Mouse (Mus musculus): ENCODE results near the gene Crb2. TPM values are rescaled to one million over a fixed set of nuclear protein-coding genes. Genes with fewer than 3 reads are reported as not detected.
A peak's percentile ranks its signal among the peaks of the same experiment; 100 is the strongest.

Gene Crb2
- polyA plus RNA-seq, 1 experiment from 2014 or later: 20.5 TPM

DNA sequence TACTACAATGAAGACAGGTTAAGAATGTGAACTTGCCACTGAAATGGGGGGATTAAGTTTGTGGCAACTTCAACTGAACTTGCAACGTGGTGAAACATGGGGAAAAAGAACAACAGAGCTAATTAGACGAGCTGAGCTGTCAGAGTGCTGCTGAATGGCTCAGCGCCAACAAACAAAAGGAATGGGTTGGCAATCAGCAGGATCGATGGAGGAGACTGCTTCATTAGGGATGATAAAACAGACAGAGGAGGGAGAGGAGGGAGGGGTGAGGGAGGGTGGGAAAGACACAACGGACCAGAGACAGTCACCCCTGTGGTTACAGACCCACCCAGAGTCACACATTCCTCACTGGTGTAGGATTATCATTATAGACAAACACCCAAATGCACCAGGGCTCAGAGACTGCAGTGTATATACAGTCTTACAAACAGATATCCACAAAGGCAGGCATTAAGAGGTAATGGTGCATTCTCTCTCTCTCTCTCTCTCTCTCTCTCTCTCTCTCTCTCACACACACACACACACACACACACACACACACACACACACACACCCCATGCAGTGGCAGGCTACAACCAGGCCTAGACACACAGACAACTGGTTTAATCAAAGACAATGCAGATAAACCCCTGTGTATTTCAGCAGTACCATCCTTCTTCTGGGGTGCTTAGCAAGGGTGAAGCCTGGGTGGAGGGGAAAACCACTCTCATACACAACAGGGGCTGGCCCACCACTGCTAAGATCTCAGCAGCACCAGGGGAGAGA is 42.9 kb downstream of the Crb2 start:
- Histone ChIP-seq H3K27ac (peak overlapping the region; percentile 69), H3K4me1 (replicated peaks) (peaks cover 34% of the 10 kb centered on the region), H3K27me3 (ENCODE audit: insufficient read depth, poor library complexity, severe bottlenecking) (peaks cover 10% of the 10 kb centered on the region), H3K9me3 (no peaks in the 10 kb centered on the region), H3K36me3 (no peaks in the 10 kb centered on the region), H3K4me3 (no peak overlapping the region)
- 12% methylated on average over 5 of the region's 5 CpGs for WGBS
- no peak for DNase-seq (ENCODE audit: low spot score)

DNA sequence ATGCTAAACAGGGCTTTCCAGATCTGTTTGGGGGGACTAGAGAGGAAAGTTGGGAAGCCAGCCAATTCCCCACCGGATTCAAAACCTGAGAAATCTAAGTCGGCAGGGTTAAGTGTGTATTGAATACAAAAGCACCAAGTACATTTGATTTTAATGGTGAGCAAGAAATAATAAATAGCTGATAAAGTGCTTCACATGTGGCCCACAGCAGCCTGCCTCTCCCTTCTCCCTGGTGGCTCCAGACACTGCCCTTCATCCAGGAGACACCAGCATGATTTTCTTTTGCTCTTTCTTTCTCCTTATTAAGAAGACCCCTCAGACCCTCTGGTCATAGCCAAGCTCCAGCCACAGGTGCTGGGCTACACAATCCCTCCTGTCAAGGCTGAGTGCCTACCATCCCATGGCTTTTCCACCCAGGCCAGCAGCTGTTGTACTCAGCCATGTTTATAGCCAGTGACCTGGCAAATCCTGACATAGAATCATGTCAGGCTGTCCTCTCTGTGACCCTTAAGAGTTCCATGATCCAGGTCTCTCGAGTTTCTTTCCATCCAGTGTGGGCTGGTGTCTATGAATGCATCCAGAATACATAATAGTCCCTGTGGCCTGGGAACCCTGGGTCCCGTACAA is 43.6 kb downstream of the Crb2 start:
- H3K27ac ChIP-seq: peak overlapping the region; percentile 63
- WGBS: 73% methylated on average over 4 of the region's 4 CpGs
- H3K4me3 ChIP-seq: no peak overlapping the region
- H3K9me3 ChIP-seq: no peaks in the 10 kb centered on the region
- DNase-seq (ENCODE audit: low spot score): no peak
- no peaks in the 10 kb centered on the region for H3K36me3 ChIP-seq
- peaks cover 34% of the 10 kb centered on the region for H3K4me1 ChIP-seq (replicated peaks)
- peaks cover 10% of the 10 kb centered on the region for H3K27me3 ChIP-seq (ENCODE audit: insufficient read depth, poor library complexity, severe bottlenecking)

DNA sequence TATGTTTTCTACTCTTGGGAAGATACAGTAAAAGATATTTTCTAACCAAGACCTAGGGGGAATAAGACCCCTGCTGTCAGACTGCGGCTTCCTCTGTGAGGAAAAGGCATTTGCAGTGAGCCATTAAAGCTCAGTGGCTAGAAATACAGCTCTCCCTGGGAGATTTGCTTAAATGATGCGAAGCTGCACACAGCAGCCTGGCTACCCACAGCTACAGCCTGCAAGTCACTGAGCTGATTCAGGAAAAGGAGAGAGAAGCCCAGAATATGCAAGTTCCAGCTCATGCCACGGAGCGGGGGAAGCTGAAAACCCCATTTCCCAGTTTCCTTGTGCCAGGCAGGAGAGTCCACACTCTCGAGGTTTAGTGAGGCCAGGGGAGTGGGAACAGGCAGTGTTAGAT is 46.1 kb downstream of the Crb2 start:
- 62% methylated on average over 5 of the region's 5 CpGs for WGBS
- DNase-seq (ENCODE audit: low spot score): no peak
- peaks cover 34% of the 10 kb centered on the region for H3K4me1 ChIP-seq (replicated peaks)
- H3K9me3 ChIP-seq: no peaks in the 10 kb centered on the region
- no peaks in the 10 kb centered on the region for H3K36me3 ChIP-seq
- H3K4me3 ChIP-seq: no peak overlapping the region
- H3K27ac ChIP-seq: 0 out of 2 replicates have a peak overlapping the region, but pooled peaks have one; percentile 2
- H3K27me3 ChIP-seq (ENCODE audit: insufficient read depth, poor library complexity, severe bottlenecking): peaks cover 3% of the 10 kb centered on the region; the same call in 1 of the 2 replicates

DNA sequence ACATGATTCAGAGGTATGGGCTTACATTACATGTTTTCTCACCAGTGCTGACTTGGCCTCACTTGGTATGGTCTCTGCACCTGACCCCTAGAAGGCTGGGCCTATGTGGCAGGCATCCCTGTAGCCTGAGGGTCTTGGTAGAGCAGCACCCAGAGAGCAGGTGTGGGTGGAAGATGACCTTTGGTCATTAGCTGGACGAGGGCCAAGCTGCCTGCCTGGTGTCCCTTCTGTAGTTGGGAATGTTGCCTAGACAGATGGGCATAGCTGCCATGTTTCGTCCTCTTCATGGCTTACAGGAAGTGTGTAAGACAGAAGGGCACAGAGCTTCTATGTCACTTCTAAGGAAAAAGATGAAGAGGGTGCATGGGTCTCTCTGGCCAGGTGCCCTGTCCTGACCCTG is 47.8 kb downstream of the Crb2 start:
- Histone ChIP-seq H3K9me3 (no peaks in the 10 kb centered on the region), H3K4me1 (replicated peaks) (peaks cover 26% of the 10 kb centered on the region), H3K4me3 (no peak overlapping the region), H3K36me3 (no peaks in the 10 kb centered on the region), H3K27me3 (ENCODE audit: insufficient read depth, poor library complexity, severe bottlenecking) (no peaks in the 10 kb centered on the region), H3K27ac (no peak overlapping the region)
- 75% methylated on average over 2 of the region's 2 CpGs for WGBS
- DNase-seq (ENCODE audit: low spot score): no peak

DNA sequence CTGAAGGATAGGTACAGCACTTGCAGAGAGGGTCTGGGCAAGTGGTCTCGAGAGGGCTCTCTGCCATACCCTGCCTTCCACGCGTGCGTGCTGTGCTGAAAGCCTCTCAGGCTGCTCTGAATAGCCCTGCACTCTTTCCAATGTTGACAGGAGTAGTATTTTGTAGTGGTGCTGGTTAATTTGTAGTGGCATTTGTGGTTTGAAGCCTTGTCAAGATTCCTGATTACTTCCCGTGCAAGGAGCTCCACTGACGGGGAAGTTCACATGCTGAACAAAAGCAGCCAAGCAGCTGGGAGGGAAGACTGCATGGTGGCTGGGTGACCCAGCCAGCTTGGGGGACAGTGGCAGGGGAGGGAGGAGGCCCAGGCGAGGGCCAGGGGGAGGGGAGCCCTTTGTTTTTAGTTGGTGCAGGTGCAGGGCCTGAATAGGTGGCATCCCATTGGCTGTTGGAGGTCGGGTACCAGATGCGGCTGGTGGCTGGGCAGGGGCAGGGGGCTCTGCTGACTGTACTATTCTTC is 53.8 kb downstream of the Crb2 start:
- H3K27ac ChIP-seq: peak overlapping the region; percentile 73
- H3K27me3 ChIP-seq (ENCODE audit: insufficient read depth, poor library complexity, severe bottlenecking): no peaks in the 10 kb centered on the region
- H3K9me3 ChIP-seq: no peaks in the 10 kb centered on the region
- 39% methylated on average over 9 of the region's 9 CpGs for WGBS
- no peak overlapping the region for H3K4me3 ChIP-seq
- H3K36me3 ChIP-seq: no peaks in the 10 kb centered on the region
- peak; percentile 22 for DNase-seq (ENCODE audit: low spot score)
- H3K4me1 ChIP-seq (replicated peaks): peaks cover 25% of the 10 kb centered on the region

DNA sequence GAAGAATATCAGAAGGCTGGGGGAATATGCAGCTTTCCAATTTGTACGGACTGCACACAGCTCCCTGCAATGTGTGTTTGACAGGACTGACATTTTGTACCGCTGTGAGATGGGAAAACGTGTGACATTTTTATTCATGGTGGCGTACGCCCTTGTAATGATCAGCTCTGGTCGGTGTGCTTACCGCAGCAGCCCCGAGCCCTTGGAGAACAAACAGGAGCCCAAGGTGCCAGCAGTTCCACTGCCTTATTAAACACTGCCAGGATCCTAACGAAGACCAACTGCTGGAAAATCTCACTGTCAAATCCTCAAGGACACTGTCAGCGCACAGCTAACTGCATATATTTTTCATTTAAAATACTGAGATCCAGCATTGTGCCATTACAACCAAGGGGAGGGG is 56.2 kb downstream of the Crb2 start:
- Histone ChIP-seq H3K27me3 (ENCODE audit: insufficient read depth, poor library complexity, severe bottlenecking) (no peaks in the 10 kb centered on the region), H3K36me3 (no peaks in the 10 kb centered on the region), H3K9me3 (no peaks in the 10 kb centered on the region), H3K27ac (no peak overlapping the region), H3K4me1 (replicated peaks) (peaks cover 25% of the 10 kb centered on the region), H3K4me3 (no peak overlapping the region)
- WGBS: 87% methylated on average over 10 of the region's 10 CpGs
- DNase-seq (ENCODE audit: low spot score): no peak

DNA sequence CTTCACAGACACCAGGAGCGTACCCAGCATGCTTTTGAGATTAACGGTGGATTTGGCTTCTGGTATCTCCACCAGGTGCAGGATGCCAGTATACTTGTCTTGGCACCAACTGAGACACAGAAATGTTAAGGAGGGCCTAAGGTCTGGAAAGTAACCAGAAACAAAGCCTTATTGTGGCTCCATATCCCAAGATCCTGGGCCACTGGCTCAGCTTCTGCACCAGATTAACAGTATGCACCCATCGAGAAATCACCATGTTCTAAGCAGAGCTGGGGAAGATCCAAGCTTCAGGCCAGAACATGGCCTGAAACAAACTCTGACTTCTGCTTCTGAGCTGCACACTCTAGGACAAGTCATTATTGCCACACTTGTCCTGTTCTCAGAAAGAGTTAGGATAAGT is 60.9 kb downstream of the Crb2 start:
- WGBS: 92% methylated on average over 3 of the region's 3 CpGs
- H3K4me1 ChIP-seq (replicated peaks): peaks cover 1% of the 10 kb centered on the region
- no peak overlapping the region for H3K4me3 ChIP-seq
- no peak overlapping the region for H3K27ac ChIP-seq
- H3K27me3 ChIP-seq (ENCODE audit: insufficient read depth, poor library complexity, severe bottlenecking): no peaks in the 10 kb centered on the region
- no peaks in the 10 kb centered on the region for H3K9me3 ChIP-seq
- no peak for DNase-seq (ENCODE audit: low spot score)
- H3K36me3 ChIP-seq: no peaks in the 10 kb centered on the region

DNA sequence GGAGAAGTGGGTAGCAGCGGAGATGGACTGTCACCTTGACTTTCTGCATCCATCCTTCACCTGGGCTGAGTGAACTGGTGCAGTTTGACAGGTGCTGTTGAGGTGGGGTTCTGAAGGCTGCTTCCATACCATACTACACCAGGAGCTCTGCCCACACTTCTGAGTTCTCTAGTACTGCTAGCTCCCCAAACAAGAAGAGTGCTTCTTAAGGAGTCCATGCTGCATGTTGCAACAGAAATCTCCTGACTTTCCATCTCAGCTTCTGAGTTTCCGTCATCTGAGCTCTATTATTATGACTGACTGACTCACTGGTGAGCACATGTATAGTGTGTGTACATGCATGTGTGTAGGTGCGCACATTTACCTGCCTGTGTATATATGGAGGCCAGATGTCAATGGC is 61.5 kb downstream of the Crb2 start:
- DNase-seq (ENCODE audit: low spot score): no peak
- Histone ChIP-seq H3K4me3 (no peak overlapping the region), H3K27me3 (ENCODE audit: insufficient read depth, poor library complexity, severe bottlenecking) (no peaks in the 10 kb centered on the region), H3K36me3 (no peaks in the 10 kb centered on the region), H3K4me1 (replicated peaks) (peaks cover 8% of the 10 kb centered on the region), H3K27ac (no peak overlapping the region), H3K9me3 (no peaks in the 10 kb centered on the region)
- WGBS: 88% methylated on average over 3 of the region's 3 CpGs

DNA sequence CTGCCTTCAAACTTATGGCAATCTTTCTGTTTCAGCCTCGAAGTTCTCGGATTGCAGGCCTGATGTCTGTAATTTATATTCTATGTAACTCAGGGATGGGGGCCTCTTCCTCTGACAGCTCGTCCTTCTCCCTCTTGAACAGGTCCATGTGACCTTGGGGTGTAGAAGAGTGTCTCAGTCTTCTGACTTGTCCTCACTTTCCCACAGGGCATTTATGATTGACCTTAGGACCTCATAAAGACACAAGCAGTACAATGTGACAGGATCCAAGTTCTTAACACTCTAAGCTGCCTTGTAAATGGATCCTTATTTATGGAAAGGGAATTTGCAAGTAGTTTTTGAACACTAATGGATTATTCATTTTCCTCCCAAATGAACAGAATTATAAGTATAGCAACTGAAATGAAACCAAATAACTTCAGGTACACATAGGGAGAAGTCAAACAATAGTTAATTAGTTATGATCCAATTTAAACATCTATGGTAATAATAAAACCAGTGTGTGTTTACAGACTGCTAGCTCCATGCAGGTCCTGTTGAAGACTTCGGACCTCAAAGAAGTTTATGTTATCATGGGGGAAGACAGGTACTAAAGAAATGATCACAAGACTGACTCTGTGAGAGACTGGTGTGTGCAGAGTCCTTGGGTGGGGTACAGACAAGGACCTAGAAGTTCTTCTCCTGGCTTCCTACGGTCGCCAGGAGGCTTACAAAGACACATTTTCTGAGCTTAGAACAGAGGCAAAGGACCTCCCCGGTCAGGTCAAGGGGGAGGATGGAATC is 62.3 kb downstream of the Crb2 start:
- WGBS: 87% methylated on average over 7 of the region's 7 CpGs

DNA sequence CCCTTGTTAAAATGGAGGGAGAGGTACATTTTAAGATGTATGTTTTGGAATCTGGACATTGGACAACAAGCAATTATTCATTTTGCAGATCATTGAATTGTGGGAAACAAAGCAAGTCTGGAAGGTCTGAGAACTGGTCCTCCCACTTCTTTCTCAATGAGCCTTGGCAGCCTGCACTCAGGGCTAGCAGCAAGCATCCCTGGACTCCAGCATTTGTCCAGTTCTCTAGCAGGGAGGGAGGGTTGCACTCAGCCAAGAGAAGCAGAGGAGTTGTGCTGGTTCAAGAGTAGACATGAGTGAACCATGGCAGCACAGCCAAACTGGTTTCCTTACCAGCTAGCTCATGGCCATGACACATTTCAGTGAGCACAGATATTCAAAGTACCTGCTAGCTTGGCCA is 63.9 kb downstream of the Crb2 start:
- DNase-seq (ENCODE audit: low spot score): no peak
- peaks cover 21% of the 10 kb centered on the region for H3K4me1 ChIP-seq (replicated peaks)
- no peaks in the 10 kb centered on the region for H3K36me3 ChIP-seq
- no peak overlapping the region for H3K4me3 ChIP-seq
- no peak overlapping the region for H3K27ac ChIP-seq
- H3K9me3 ChIP-seq: no peaks in the 10 kb centered on the region
- no peaks in the 10 kb centered on the region for H3K27me3 ChIP-seq (ENCODE audit: insufficient read depth, poor library complexity, severe bottlenecking)

More for the DNA sequence above, 62.3 kb downstream of the Crb2 start:
- no peak overlapping the region for H3K27ac ChIP-seq
- no peaks in the 10 kb centered on the region for H3K27me3 ChIP-seq (ENCODE audit: insufficient read depth, poor library complexity, severe bottlenecking)
- H3K9me3 ChIP-seq: no peaks in the 10 kb centered on the region
- no peak for DNase-seq (ENCODE audit: low spot score)
- H3K36me3 ChIP-seq: no peaks in the 10 kb centered on the region
- peaks cover 16% of the 10 kb centered on the region for H3K4me1 ChIP-seq (replicated peaks)
- H3K4me3 ChIP-seq: no peak overlapping the region

DNA sequence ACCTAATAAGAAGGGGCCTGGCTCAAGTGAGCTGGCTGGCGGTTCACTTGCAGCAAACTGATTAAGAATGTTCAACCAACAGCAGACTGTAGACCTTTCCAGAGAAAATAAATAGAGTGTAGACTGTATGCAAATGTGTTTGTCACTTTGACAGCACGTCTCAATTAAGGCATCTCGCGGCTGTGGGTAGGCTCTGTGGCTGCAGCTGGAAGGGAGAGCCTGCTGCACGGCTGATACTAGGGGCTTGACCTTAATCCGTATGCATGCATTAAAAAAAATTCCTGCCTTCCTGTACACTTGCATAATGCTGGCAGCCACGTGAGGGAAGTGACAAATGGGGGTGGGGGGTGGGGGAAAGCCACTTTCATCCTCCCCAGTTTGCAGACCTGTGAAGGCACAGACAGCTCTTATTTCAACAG is 66.1 kb downstream of the Crb2 start:
- WGBS: 6% methylated on average over 7 of the region's 7 CpGs

DNA sequence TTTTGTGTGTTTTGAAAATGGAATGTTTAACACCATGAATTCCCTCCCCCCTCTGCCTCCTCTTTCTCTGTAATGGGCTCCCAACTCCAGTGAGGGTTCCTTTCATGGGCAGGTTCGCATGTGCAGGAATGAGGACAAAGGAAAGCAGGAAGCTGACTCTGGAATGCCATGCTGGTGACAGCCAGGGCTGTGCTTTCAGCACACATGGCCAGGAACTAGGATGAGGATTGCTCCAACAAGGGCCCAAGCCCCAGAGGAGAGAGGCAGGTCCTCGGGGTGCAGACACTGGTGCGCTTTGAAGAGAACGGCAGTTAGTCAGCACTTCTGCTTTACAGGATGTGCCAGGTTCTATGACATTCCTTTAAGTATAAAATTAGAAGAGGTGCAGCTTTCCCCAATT is 66.7 kb downstream of the Crb2 start:
- Histone ChIP-seq H3K9me3 (no peaks in the 10 kb centered on the region), H3K27ac (peak overlapping the region; percentile 79), H3K4me3 (no peak overlapping the region), H3K36me3 (no peaks in the 10 kb centered on the region), H3K4me1 (replicated peaks) (peaks cover 31% of the 10 kb centered on the region), H3K27me3 (ENCODE audit: insufficient read depth, poor library complexity, severe bottlenecking) (no peaks in the 10 kb centered on the region)
- 32% methylated on average over 4 of the region's 4 CpGs for WGBS
- peak; percentile 37 for DNase-seq (ENCODE audit: low spot score)

More for the DNA sequence above, 66.1 kb downstream of the Crb2 start:
- no peaks in the 10 kb centered on the region for H3K36me3 ChIP-seq
- no peaks in the 10 kb centered on the region for H3K9me3 ChIP-seq
- H3K27ac ChIP-seq: peak overlapping the region; percentile 79
- DNase-seq (ENCODE audit: low spot score): peak; percentile 50
- no peaks in the 10 kb centered on the region for H3K27me3 ChIP-seq (ENCODE audit: insufficient read depth, poor library complexity, severe bottlenecking)
- no peak overlapping the region for H3K4me3 ChIP-seq
- H3K4me1 ChIP-seq (replicated peaks): peaks cover 31% of the 10 kb centered on the region

Data from hindbrain, embryonic 10.5 days (tissue).